Mouse (Mus musculus): Measurements from ENCODE around the gene Comt.
A peak's percentile ranks its signal among the peaks of the same experiment; 100 is the strongest.

Comt gene

GRCm38 (mm10) chr16:18410418-18410817 is 16.2 kb downstream of the Comt start:
- no peak for DNase-seq

DNA sequence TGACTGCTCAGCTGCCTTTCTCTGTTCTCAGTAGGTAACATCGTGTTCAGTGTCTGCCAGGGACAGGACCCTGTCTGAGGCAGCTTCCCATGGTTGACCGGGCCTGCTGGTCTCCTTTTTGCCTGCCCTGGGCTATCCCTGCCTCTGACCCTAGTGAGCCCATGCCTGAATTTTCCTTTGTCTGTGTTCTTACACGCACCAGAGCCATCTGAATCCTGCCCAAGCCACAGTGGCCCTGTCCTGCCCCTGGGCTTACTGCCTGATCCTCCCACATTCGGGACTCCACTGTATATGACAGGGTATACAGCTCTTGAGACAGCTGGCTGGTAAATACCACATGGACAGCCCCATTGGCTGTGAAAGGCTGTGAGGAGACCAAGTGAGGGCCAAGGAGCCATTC is 16.9 kb downstream of the Comt start:
- DNase-seq: no peak

DNA sequence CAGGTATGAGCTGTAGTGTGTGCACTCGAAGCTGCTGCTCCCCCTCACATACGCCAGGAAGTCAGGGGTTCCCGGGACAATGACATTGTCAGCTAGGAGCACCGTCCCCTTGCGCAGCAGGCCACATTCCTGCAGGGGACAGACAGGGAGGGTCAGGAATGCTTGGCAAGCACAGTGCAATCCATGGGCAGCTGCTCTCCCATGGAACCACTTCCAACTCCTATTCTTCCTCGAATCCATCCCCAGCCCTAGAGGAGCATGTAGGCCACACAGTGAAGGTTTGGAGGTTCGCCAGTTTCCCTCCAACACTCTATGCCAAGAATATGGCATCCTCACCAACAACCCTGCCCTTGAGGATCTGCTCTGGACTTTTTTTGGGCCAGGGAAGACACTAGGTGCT is 18.7 kb downstream of the Comt start:
- peak in 1 of 2 experiments; percentile 28 for DNase-seq

DNA sequence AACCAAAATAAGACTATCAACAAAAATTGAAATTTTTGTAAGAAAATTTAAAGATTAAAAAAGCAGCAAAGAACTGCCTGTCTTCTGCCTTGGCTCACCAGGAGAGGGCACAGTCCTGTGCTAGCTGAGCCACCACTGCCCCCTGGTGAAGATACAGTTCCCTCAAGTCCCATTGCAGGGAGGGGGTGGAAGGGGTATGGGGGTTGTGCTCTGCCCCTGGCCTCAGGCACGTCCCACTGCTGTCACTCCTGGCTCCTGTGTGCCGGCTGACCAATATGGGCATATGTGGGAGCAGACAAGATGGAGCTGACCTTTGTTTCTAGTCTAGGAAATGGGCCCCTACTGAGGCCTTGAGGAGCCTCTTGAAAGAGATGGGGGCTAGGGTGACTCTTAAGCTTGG is 20.4 kb downstream of the Comt start:
- peak in 1 of 2 experiments; percentile 56 for DNase-seq

GRCm38 (mm10) chr16:18405876-18406275 is 20.8 kb downstream of the Comt start:
- DNase-seq: no peak

GRCm38 (mm10) chr16:18405091-18405854 is 21.4 kb downstream of the Comt start:
- DNase-seq: no peak

GRCm38 (mm10) chr16:18403285-18403684 is 23.4 kb downstream of the Comt start:
- DNase-seq: no peak

DNA sequence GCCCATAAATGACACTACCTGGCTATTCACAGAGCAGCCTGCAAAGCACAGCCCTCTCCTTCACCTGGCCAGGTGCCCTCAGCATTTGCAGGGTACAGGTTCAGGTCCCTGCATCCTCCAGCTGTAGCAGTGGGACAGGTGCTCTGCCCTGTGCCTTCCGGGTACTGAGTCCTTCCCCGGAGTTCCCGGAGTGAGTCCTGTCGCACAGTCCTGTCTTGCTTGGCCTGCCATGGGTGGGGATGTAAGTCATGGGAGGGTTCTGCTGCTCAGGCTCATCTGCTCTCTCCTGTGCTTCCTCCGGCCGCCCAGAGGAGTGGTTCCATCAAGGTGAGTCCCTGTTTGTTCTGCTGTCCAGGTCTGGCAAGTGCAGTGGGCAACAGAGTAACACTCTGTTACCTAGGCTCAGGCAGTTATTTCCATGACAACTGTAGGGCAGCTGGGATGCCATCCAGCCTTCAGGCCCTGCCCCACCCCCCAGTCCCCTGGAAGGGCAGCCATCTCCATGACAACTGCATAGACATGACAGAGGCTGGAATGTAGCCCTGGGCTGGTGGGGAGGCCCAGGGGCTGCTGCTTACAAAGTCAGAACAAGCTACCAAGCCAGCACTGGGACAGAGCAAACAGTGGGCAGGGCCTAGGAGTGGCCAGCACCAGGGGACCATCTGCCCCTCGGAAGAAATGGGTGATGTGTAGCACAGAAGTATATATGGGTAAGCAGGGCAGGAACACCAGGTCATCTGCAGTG is 26.0 kb downstream of the Comt start:
- DNase-seq: peak in 1 of 2 experiments; percentile 27

DNA sequence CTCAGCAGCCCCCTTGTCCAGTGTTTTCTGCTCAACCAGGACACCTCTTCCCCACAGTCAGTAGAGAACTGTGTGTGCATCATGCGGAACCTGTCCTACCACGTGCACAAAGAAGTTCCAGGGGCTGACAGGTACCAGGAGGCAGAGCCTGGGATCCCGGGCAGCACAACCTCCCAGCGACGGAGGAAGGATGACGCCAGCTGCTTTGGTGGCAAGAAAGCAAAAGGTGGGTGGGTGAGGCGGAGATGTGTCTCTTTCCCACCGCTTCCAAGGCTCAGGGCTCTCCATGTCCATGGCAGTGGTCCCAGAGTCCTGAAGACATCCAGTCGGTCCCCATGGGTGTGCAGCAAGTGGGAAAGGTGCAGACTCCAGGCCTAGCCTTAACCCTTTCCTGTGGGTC is 26.6 kb downstream of the Comt start:
- DNase-seq: no peak

- no peak for DNase-seq
Measured at GRCm38 (mm10) chr16:18396791-18397621, 29.6 kb downstream of the Comt start.

GRCm38 (mm10) chr16:18396201-18396600 is 30.5 kb downstream of the Comt start:
- DNase-seq: peak; percentile 76 to 82

- DNase-seq: peak; percentile 50 to 58
Measured at GRCm38 (mm10) chr16:18395620-18396036, 31.0 kb downstream of the Comt start.

DNA sequence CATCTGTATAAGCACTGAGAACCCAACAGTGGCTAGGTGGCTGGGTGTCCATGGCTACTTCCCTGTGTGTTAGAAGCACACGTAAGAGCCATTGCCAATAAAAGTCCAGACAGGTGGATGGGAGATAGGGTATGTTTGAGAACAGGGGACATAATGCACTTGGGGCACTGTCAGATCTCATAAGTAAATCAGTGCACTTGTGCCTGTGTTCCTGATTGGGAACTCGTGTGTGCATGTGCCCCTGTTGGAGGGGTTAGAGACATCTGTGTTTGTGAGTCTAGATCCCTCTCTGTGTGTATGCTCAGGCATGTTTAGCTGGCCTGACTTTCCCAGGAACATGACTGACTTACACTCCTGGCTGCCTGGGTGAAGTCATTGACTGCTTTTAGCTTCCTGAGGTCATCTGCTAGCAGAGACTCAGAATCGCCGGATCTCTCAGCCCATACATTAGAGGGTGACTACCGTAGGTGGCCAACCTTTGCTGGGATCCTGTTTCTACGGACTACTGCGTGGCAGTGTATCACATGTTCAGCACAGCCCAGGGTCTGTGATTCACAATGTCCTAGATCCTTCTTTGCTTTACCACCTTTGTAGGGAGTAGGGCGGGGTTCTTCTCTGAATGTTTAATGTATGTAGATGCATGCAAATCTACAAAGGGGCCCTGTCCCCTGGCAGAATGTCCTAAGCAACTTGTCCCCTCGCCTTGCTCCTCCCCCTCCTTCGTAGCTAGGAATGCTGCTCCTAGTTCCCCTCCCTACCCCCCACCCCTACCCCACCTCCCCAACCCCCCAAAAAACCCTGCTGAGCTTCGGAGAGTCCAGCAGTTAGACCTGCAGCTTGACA is 31.7 kb downstream of the Comt start:
- peak; percentile 31 to 42 for DNase-seq

DNA sequence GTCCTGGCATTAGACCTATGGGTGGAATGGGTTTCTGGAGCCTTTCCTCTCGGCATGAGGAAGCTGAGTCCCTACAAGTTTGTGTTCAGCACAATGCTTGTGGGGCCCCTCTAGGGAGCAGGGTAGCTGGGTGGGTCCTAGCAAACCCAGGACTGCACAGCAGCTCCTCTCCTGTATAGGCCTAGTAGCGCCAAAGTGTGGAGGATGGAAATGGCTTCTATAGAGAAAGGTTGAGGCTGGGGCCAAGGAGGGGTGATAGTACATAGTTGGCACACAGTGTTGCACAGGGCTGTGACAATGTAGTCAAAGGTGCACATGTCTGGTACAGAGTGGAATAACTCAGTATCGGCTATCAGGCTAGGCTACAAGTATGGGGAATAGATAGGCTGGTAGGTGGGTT is 32.6 kb downstream of the Comt start:
- DNase-seq: no peak

- DNase-seq: no peak
Measured at GRCm38 (mm10) chr16:18393595-18393994, 33.1 kb downstream of the Comt start.

- DNase-seq: peak; percentile 60 to 78
Measured at GRCm38 (mm10) chr16:18392469-18393426, 33.9 kb downstream of the Comt start.

GRCm38 (mm10) chr16:18391728-18392127 is 34.9 kb downstream of the Comt start:
- DNase-seq: no peak

- no peak for DNase-seq
Measured at GRCm38 (mm10) chr16:18391127-18391526, 35.5 kb downstream of the Comt start.

GRCm38 (mm10) chr16:18390399-18390798 is 36.3 kb downstream of the Comt start:
- DNase-seq: no peak

GRCm38 (mm10) chr16:18388583-18389435 is 37.8 kb downstream of the Comt start:
- no peak for DNase-seq

Measured in cerebellum, postnatal 36 days (tissue).